Mouse (Mus musculus) gastrocnemius, postnatal 4 days (tissue): ENCODE data around the gene 1700001L19Rik. TPM values are rescaled to one million over a fixed set of nuclear protein-coding genes. Genes with fewer than 3 reads are reported as not detected.
A peak's percentile ranks its signal among the peaks of the same experiment; 100 is the strongest.
"Not testable (repeated sequence)": the region's sequence is repeated elsewhere in the genome, so short reads cannot be mapped to it uniquely, and the experiment has no call there.

Experiments
- DNase-seq, 2 experiments: peaks; one replicate each; pipeline ENCODE4 v3.0.0; 2021 to 2022; ENCODE audit warnings: low spot score in 2 of 2, mixed read lengths in 2 of 2
- long read RNA-seq, 2 experiments: library from polyadenylated mRNA; stranded (forward); transcript quantifications; one replicate each; pipeline ENCODE4 v2.0.0; 2021
- total RNA-seq, 2 experiments: library from RNA; stranded (reverse); gene quantifications; 2 replicates each; pipeline ENCODE4 v1.2.3; 2021

1700001L19Rik gene
- not detected for total RNA-seq
- long read RNA-seq, experiment 1: 0 reads
- long read RNA-seq, experiment 2: 0 reads

DNA sequence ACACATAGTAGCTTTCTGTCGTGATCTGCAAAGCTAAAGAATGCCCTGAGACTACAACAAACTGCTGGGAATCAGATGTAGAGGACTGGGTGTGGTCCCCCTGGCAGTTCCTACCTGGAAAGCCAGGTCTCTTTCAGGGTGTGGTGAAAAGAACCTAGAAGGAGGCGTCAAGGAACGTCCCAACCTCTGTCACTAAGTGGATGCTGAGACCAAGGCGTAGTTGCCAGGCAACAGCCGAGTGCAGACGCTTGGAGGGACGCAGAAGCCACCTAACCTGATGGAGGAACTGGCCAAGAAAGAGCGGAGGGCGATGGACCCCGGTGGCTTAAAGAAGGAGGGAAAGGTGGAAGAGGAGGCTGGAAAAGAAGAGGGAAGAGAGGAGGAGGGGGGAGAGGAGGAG is at the start of gene 1700001L19Rik:
Gene 1700001L19Rik, plus strand, starts transcription at position 223 of the 400 bp plus-strand sequence.
- DNase-seq: no peak

DNA sequence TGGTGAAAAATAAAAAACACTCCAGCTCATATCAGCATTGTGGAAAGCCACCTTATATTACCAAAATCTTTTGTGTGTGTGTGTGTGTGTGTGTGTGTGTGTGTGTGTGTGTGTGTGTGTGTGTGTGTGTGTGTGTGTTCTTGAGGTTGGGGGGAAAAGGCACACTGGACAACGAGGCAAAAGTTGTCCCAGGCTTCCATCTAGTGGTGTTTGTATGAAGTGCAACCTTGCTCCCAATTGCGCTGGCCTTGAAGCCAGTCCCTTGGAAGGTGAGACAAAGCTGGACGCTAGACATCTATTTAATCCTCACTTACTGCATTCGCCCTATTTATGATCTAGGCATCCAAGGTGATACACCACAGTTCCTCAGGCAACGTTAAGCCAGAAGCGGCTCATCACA is 43.8 kb upstream of the 1700001L19Rik start:
- not testable (repeated sequence) for DNase-seq

DNA sequence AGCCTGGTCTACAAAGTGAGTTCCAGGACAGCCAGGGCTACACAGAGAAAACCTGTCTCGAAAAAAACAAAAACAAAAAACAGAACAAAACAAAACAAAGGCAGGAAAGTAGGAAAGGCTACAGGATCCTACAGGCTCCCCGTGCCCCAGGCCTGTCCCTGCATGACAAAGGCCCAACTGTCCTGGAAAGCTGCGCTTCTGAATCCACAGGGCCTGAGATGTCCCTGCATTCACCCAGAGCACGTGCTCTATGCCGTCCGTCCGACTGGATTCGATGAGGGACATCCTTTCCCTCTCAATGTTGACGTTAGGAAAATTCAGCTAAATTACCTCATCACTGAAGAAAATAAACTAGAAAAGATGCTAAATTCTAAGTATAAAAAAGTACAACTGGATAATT is 29.1 kb upstream of the 1700001L19Rik start:
- no peak for DNase-seq

GRCm38 (mm10) chr13:68568548-68568947 is 28.7 kb upstream of the 1700001L19Rik start:
- no peak for DNase-seq

GRCm38 (mm10) chr13:68569589-68570336 is 27.5 kb upstream of the 1700001L19Rik start:
- peak in 1 of 2 experiments; percentile 32 for DNase-seq

GRCm38 (mm10) chr13:68572247-68572646 is 25.0 kb upstream of the 1700001L19Rik start:
- DNase-seq: no peak

- no peak for DNase-seq
Measured at GRCm38 (mm10) chr13:68572966-68573913, 24.0 kb upstream of the 1700001L19Rik start.

GRCm38 (mm10) chr13:68574398-68574797 is 22.8 kb upstream of the 1700001L19Rik start:
- DNase-seq: no peak

DNA sequence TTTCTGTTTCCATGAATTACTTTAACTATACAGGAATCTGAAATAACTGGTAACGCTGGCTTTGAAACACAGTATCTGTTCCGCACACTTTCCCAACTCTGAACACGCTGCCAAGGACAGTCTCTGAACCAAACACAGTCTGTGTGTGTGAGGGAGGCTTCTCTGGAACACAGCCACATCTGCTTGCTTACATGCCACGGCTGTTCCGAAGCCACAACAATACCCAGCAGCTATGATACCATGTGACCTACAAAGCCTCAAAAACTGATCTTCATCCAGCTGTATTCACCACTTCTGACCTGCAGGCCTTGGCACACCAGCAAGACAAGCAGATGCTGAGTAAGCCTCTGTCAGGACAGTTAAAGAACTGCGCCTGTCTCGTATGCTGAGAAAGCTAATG is 19.3 kb upstream of the 1700001L19Rik start:
- DNase-seq: no peak

DNA sequence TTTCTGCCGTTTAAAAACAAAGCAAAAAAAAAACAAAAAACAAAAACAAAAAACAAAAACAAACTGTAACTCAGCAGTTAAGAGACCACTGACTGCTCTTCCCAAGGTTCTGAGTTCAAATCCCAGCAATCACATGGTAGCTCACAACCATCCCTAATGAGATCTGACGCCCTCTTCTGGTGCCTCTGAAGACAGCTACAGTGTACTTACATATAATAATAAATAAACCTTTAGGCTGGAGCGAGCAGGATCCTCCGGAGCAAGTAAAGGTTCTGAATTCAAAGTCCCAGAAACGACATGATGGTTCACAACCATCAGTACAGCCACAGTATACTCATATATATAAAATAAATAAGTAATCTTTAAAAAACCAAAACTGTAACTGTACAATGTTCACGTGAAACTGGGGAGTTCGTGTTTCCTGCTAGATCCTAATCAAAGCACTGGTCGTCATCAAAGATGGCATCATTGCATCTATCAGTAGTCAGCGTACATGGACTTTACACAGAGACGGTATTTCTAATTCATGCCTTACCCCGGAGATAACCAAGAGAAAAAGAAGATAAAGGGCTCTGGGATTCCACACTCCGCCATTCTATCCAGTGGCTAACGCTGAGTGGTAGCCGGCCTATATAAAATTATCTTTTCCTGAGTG is 16.0 kb upstream of the 1700001L19Rik start:
- no peak for DNase-seq

DNA sequence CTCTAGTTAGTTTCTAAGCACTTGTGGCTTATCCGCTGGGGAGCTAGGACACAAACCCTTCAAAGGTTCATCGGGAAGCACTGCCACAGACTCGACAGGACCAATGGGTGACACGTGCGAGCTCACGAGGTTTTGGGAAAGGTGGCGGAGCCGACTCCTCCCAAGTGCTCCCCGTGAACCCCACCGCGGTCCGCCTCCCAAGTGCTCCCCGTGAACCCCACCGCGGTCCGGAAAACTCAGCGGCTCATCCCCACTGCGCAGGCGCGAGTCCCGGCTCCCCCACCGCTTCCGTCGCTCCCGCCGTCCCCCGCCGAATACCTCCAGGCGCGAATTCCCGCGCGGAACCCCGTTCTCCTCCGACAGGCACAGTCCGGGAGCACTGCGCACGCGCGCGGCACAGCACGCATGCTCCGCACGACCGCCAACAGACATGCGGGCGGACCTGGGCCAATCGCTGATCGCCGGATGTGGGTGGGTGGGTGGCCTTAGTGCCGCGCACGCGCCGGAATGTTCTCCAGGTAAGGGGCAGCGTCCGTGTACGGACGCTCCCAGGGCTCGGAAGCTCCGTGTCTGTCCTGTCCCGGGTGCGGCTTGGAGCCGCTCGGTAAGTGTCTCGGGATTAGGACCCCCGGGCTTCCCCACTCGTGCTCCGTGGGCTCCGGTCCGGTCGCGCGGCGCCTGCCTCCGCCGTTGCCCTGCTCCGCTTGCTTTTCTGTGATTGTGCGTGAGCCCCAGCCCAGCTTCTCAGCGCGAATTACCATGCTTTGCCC is 15.3 kb upstream of the 1700001L19Rik start, which contains the start of the genes Mtrr and Fastkd3:
Gene Mtrr, minus strand, starts transcription at position 403 of the 770 bp plus-strand sequence.
Gene Fastkd3, plus strand, starts transcription at position 488 of the 770 bp plus-strand sequence.
- peak; percentile 98 for DNase-seq

- no peak for DNase-seq
Measured at GRCm38 (mm10) chr13:68582517-68582780, 14.8 kb upstream of the 1700001L19Rik start.

DNA sequence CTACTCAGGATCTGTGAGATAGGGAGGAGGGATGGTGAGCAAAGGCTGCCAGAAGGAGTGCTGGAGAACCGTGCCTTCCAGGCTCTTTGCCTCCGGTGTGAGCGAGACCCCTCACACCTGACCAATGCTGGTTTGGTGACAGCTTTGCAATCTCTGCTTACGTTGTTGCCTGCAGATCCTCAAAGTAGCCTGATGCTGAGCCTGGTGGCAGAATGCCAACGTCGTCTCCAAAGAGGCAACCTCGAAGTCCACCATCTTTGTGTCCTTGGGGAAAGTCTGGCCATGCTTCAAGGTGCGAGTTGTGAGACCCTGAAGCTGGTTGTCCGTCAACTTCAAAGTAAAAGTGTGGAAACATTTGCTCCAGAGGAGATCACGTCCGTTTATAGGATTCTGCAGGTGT is 13.3 kb upstream of the 1700001L19Rik start:
- DNase-seq: no peak

- no peak for DNase-seq
Measured at GRCm38 (mm10) chr13:68585441-68585840, 11.8 kb upstream of the 1700001L19Rik start.

- no peak for DNase-seq
Measured at GRCm38 (mm10) chr13:68588352-68588751, 8.9 kb upstream of the 1700001L19Rik start.

DNA sequence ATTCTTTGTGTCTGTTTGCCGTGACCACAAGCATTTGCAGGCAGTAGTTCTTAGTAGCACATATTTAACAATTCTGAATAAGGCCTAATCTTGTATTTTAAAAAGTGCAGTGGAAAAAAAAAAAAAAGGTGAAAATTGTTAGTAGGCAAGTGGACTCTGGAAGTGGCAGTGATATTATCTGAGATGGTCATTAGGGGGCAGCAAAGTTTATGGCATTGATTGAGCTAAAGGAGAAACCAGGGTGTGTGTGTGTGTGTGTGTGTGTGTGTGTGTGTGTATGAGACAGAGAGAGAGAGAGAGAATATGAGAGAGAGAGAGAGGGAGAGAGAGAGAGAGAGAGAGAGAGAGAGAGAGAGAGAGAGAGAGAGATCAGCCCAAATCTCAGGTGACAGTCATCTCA is 3.4 kb upstream of the 1700001L19Rik start:
- no peak for DNase-seq

- DNase-seq: no peak
Measured at GRCm38 (mm10) chr13:68597667-68598066, 446 bp downstream of the 1700001L19Rik start.

DNA sequence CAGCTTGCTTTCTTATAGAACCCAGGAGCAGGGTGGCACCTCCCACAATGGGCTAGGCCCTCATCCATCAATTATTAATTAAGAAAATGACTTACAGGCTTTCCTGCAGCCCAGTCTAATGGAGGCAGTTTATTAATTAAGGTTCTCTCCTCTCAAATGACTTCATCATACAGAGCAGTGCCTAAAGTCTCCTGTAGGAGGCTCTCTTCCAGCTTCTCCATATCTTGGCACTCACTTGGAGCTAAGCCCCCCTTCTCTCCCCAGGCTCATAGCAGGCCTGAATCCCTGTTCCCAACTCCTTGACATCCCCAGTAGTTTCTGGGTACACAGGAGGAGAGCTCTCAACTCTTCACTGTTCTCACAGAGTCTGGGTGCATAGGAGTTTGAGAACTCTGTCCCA is 1.7 kb downstream of the 1700001L19Rik start:
- DNase-seq: no peak

DNA sequence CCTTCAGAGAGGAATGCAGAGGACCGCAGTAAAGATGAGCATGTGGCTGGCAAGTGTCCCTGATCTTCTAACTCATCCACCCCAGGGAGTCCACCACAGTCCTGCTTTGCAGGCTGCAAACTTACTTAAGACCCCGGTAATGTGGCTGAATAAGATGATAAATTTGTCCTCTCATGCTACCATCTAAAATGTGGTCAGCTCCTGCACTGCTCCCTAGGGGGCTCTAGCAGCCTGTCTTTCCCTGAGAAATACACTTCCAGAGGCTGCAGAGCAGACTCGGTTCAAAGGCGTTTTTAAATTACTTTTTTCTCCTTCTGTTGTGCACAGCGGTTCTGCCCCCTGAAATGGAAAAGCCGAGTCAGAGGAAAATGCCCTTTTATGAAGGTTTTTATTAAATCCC is 4.0 kb downstream of the 1700001L19Rik start:
- no peak for DNase-seq

DNA sequence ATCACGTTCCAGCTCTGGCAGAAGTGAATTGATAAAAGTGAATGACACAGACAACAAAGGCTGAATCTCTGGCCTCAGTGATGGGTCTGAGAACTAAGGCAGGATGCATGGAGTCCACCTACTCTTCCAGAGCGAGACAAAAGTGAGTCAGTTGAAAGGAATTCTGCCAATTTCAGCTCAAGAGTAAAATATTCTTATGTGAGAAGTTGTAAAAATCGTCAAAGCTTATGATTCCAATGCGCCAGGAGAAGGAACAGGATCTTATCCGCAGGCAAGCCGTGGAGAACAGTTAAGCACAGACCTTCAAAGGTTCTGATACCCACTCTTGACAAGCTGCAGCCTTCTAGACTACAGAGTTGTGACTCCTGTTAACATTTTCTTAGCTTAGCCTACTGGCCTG is 5.9 kb downstream of the 1700001L19Rik start:
- no peak for DNase-seq

GRCm38 (mm10) chr13:68605689-68606126 is 8.5 kb downstream of the 1700001L19Rik start:
- DNase-seq: no peak
